Comparison of ENCODE assay signal across 23 mouse cellular contexts in genomic region chr5:7276659-7277455, GRCm38 (mm10). TPM values are rescaled to one million over a fixed set of nuclear protein-coding genes. Genes with fewer than 3 reads are reported as not detected.
DNase-seq lines count a peak whose midpoint lies in the region; ATAC-seq and TF ChIP-seq lines count a peak whose summit lies in the region.
"Had no signal": no experiment of that assay in that cellular context is flagged by ENCODE, and none has a peak within 500 bp of the region (broad histone marks: within the 10 kb centered on the region; RNA-seq: fewer than 3 reads in every experiment).

No protein-coding gene starts in this region.

- no peaks in the 10 kb centered on the region for H3K27me3 ChIP-seq in midbrain, embryonic 14.5 days (ENCODE audit: control insufficient read depth, insufficient read depth, low read length)
- no peaks in the 10 kb centered on the region for H3K27me3 ChIP-seq in midbrain, embryonic 10.5 days (ENCODE audit: low read depth, poor library complexity, severe bottlenecking)
- H3K27me3 ChIP-seq in hindbrain, embryonic 16.5 days (replicated peaks; ENCODE audit: control insufficient read depth, insufficient read depth, low read length) = no peaks in the 10 kb centered on the region
- H3K27me3 ChIP-seq: embryonic facial prominence, embryonic 15.5 days; forebrain, embryonic 15.5 days; midbrain, embryonic 12.5 days had no signal

- no peaks in the 10 kb centered on the region for H3K4me1 ChIP-seq in midbrain, embryonic 14.5 days (ENCODE audit: control insufficient read depth, insufficient read depth, low read length)
- H3K4me1 ChIP-seq in midbrain, embryonic 10.5 days = no peaks in the 10 kb centered on the region
- H3K4me1 ChIP-seq in hindbrain, embryonic 16.5 days (ENCODE audit: control insufficient read depth, insufficient read depth, low read depth, low read length) = no peaks in the 10 kb centered on the region
- H3K4me1 ChIP-seq: embryonic facial prominence, embryonic 15.5 days; forebrain, embryonic 15.5 days; midbrain, embryonic 12.5 days had no signal

- intact Hi-C loops in left cerebral cortex, adult 2 months (cut with DNase I) = no loop called here

- 92% methylated on average over 7 of the region's 7 CpGs for WGBS in midbrain, embryonic 14.5 days
- WGBS in midbrain, embryonic 10.5 days = 90% methylated on average over 7 of the region's 7 CpGs
- 92% methylated on average over 7 of the region's 7 CpGs for WGBS in hindbrain, embryonic 16.5 days

- ATAC-seq in midbrain, embryonic 14.5 days (ENCODE audit: low FRiP score, low TSS enrichment) = no peak
- peak; percentile 96 for ATAC-seq in erythroid progenitor cell, adult 5-6 weeks (replicated peaks; ENCODE audit: low FRiP score, poor library complexity, severe bottlenecking)
- ATAC-seq in neutrophil, adult 5-6 weeks (ENCODE audit: extremely low read depth, insufficient number of reproducible peaks, low FRiP score, poor library complexity, severe bottlenecking) = peak; percentile 99
- no peak for ATAC-seq in hindbrain, embryonic 16.5 days
- ATAC-seq: forebrain, embryonic 15.5 days; hindbrain, postnatal 0 days had no signal

- no peak for TF ChIP-seq CTCF in left cerebral cortex, adult 2 months (IDR thresholded peaks at IDR 0.05)

- no peak overlapping the region for H3K4me2 ChIP-seq in midbrain, embryonic 14.5 days (ENCODE audit: low read length)
- H3K4me2 ChIP-seq in hindbrain, embryonic 16.5 days (ENCODE audit: low read length) = no peak overlapping the region
- H3K4me2 ChIP-seq: embryonic facial prominence, embryonic 15.5 days; forebrain, embryonic 15.5 days; midbrain, embryonic 12.5 days had no signal

- no peaks in the 10 kb centered on the region for H3K9me3 ChIP-seq in midbrain, embryonic 14.5 days (ENCODE audit: control insufficient read depth, low read length)
- H3K9me3 ChIP-seq in midbrain, embryonic 10.5 days (replicated peaks) = no peaks in the 10 kb centered on the region
- no peaks in the 10 kb centered on the region for H3K9me3 ChIP-seq in hindbrain, embryonic 16.5 days (ENCODE audit: control insufficient read depth, low read length)
- H3K9me3 ChIP-seq: embryonic facial prominence, embryonic 15.5 days; forebrain, embryonic 15.5 days; midbrain, embryonic 12.5 days had no signal

- DNase-seq in midbrain, embryonic 14.5 days = peak; percentile 2
- DNase-seq in midbrain, embryonic 10.5 days (ENCODE audit: low spot score) = no peak
- peak; percentile 82 for DNase-seq in MN1 (ENCODE audit: low spot score)
- no peak for DNase-seq in left cerebral cortex, adult 2 months (ENCODE audit: extremely low spot score in 1 of 2, low spot score in 2 of 2)
- DNase-seq: cerebellum, postnatal 14 days; gastrocnemius, adult 2 months; heart, adult 2 months; heart, postnatal 10 days; kidney, adult 8-10 months; layer of hippocampus, postnatal 36 days; lung, postnatal 10 days; right cerebral cortex, postnatal 14 days had no signal

- H3K36me3 ChIP-seq in midbrain, embryonic 14.5 days (ENCODE audit: control insufficient read depth, insufficient read depth, low read length) = no peaks in the 10 kb centered on the region
- H3K36me3 ChIP-seq in midbrain, embryonic 10.5 days = no peaks in the 10 kb centered on the region
- H3K36me3 ChIP-seq in hindbrain, embryonic 16.5 days (ENCODE audit: control insufficient read depth, insufficient read depth, low read length) = no peaks in the 10 kb centered on the region
- H3K36me3 ChIP-seq: embryonic facial prominence, embryonic 15.5 days; forebrain, embryonic 15.5 days; midbrain, embryonic 12.5 days had no signal

- no peak overlapping the region for H3K27ac ChIP-seq in midbrain, embryonic 14.5 days (replicated peaks; ENCODE audit: low read depth, low read length)
- no peak overlapping the region for H3K27ac ChIP-seq in midbrain, embryonic 10.5 days (replicated peaks)
- no peak overlapping the region for H3K27ac ChIP-seq in left cerebral cortex, adult 2 months
- H3K27ac ChIP-seq in hindbrain, embryonic 16.5 days (ENCODE audit: low read depth, low read length) = no peak overlapping the region
- H3K27ac ChIP-seq: embryonic facial prominence, embryonic 15.5 days; forebrain, embryonic 15.5 days; gastrocnemius, adult 2 months; heart, adult 2 months; hindbrain, postnatal 0 days; liver, embryonic 14.5 days; midbrain, embryonic 12.5 days had no signal

- no peak overlapping the region for H3K9ac ChIP-seq in midbrain, embryonic 14.5 days (replicated peaks; ENCODE audit: low read length)
- H3K9ac ChIP-seq in hindbrain, embryonic 16.5 days (ENCODE audit: low read depth, low read length) = no peak overlapping the region
- H3K9ac ChIP-seq: embryonic facial prominence, embryonic 15.5 days; forebrain, embryonic 15.5 days; liver, embryonic 14.5 days; midbrain, embryonic 12.5 days had no signal

- H3K4me3 ChIP-seq in midbrain, embryonic 14.5 days (replicated peaks; ENCODE audit: low read depth, low read length) = no peak overlapping the region
- H3K4me3 ChIP-seq in midbrain, embryonic 10.5 days = no peak overlapping the region
- no peak overlapping the region for H3K4me3 ChIP-seq in left cerebral cortex, adult 2 months
- H3K4me3 ChIP-seq in hindbrain, embryonic 16.5 days (ENCODE audit: low read length) = no peak overlapping the region
- H3K4me3 ChIP-seq: embryonic facial prominence, embryonic 15.5 days; forebrain, embryonic 15.5 days; gastrocnemius, adult 2 months; heart, adult 2 months; midbrain, embryonic 12.5 days had no signal

RNA-seq across cellular contexts. Expression of gene Tex47, which starts 27.1 kb away (rescaled TPM):
- polyA plus RNA-seq in midbrain, embryonic 14.5 days (2014; fragmentation: Nextera tagmentation; extraction: Ambion mirVana) = 0.57 and 0.80 TPM in 2 replicates
- polyA plus RNA-seq in midbrain, embryonic 10.5 days (2016; fragmentation: Nextera tagmentation; extraction: Ambion mirVana) = 0.06 and 0.07 TPM in 2 replicates
- not detected in 2 replicates for total RNA-seq in erythroid progenitor cell, adult 5-6 weeks (2015; ENCODE audit: low replicate concordance)
- not detected in 2 replicates for total RNA-seq in erythroid progenitor cell, adult 5-6 weeks (2017; ENCODE audit: low replicate concordance)
- total RNA-seq in neutrophil, adult 5-6 weeks (2017) = not detected in 2 replicates
- not detected for total RNA-seq in left cerebral cortex, adult 2 months (2021)
- polyA plus RNA-seq in hindbrain, embryonic 16.5 days (2015; fragmentation: Nextera tagmentation; extraction: Ambion mirVana) = 0.41 and 0.85 TPM in 2 replicates
- total RNA-seq: adrenal gland, postnatal 36 days; gastrocnemius, adult 2 months; heart, adult 2 months; heart, postnatal 10 days; hindbrain, postnatal 0 days; layer of hippocampus, postnatal 36 days had no signal
- polyA plus RNA-seq: heart, adult 2 months; large intestine, adult 2 months; limb, embryonic 11.5 days; liver, embryonic 14.5 days had no signal

Comparison
In these comparisons a context has a peak if more than half of its experiments do, and no peak if none do; other contexts are left out.
1. DNase-seq: peak in midbrain, embryonic 14.5 days (single experiment) and MN1 (single experiment); none in midbrain, embryonic 10.5 days (single experiment) and left cerebral cortex, adult 2 months (0 of 2).
2. ATAC-seq: peak in erythroid progenitor cell, adult 5-6 weeks (single experiment) and neutrophil, adult 5-6 weeks (single experiment); none in midbrain, embryonic 14.5 days (single experiment) and hindbrain, embryonic 16.5 days (single experiment).